24 mouse cellular contexts compared by ENCODE assay signal in genomic region chr11:81331977-81332376, GRCm38 (mm10).
DNase-seq lines count a peak whose midpoint lies in the region; ATAC-seq and TF ChIP-seq lines count a peak whose summit lies in the region.
"Had no signal": no experiment of that assay in that cellular context is flagged by ENCODE, and none has a peak within 500 bp of the region (broad histone marks: within the 10 kb centered on the region; RNA-seq: fewer than 3 reads in every experiment).

No protein-coding gene starts in this region.

- intact Hi-C loops in heart, postnatal 36 days (cut with DNase I), result no loop called here

- no peak overlapping the region for H3K4me2 ChIP-seq in liver, embryonic 11.5 days
- H3K4me2 ChIP-seq: embryonic facial prominence, embryonic 13.5 days; limb, embryonic 15.5 days; midbrain, embryonic 12.5 days; neural tube, embryonic 15.5 days had no signal

- TF ChIP-seq POLR2A in liver, adult 2 months (IDR thresholded peaks at IDR 0.05; ENCODE audit: extremely low read depth, insufficient read depth, low read length), result no peak
- TF ChIP-seq POLR2A in ES-Bruce4 (IDR thresholded peaks at IDR 0.05; ENCODE audit: insufficient read depth, low read length), result no peak

- H3K9me3 ChIP-seq in heart, embryonic 10.5 days, result no peaks in the 10 kb centered on the region
- H3K9me3 ChIP-seq in liver, embryonic 11.5 days (ENCODE audit: control insufficient read depth, low read length), result no peaks in the 10 kb centered on the region
- no peaks in the 10 kb centered on the region for H3K9me3 ChIP-seq in ES-Bruce4 (replicated peaks; ENCODE audit: control insufficient read depth, insufficient read depth, low read length, poor library complexity, severe bottlenecking)
- H3K9me3 ChIP-seq: embryonic facial prominence, embryonic 13.5 days; limb, embryonic 15.5 days; midbrain, embryonic 12.5 days; neural tube, embryonic 15.5 days had no signal

- no peak for TF ChIP-seq EP300 in ES-Bruce4 (IDR thresholded peaks at IDR 0.05; ENCODE audit: insufficient read depth, low read depth, low read length)

- H3K27me3 ChIP-seq in heart, embryonic 10.5 days (ENCODE audit: insufficient read depth, poor library complexity, severe bottlenecking), result peaks cover 14% of the 10 kb centered on the region; the same call in 1 of the 2 replicates
- H3K27me3 ChIP-seq in liver, adult 2 months (ENCODE audit: control insufficient read depth, insufficient read depth, low read length), result no peaks in the 10 kb centered on the region
- no peaks in the 10 kb centered on the region for H3K27me3 ChIP-seq in liver, embryonic 11.5 days (replicated peaks; ENCODE audit: control insufficient read depth, insufficient read depth, low read length)
- 0 out of 2 replicates have a peak, but pooled peaks cover 1% of the 10 kb centered on the region for H3K27me3 ChIP-seq in ES-Bruce4 (ENCODE audit: control insufficient read depth, insufficient read depth, low read length, poor library complexity, severe bottlenecking)
- H3K27me3 ChIP-seq: embryonic facial prominence, embryonic 13.5 days; limb, embryonic 15.5 days; neural tube, embryonic 15.5 days had no signal

- WGBS in heart, embryonic 10.5 days, result 63% methylated on average over 2 of the region's 2 CpGs
- WGBS in liver, adult 2 months, result 71% methylated on average over 2 of the region's 2 CpGs
- WGBS in liver, embryonic 11.5 days, result 74% methylated on average over 2 of the region's 2 CpGs

- H3K79me2 ChIP-seq in liver, adult 2 months (ENCODE audit: control insufficient read depth, insufficient read depth, low read length), result no peaks in the 10 kb centered on the region

- peak; percentile 26; the same call in 1 of the 2 replicates for TF ChIP-seq CTCF in liver, adult 2 months (IDR thresholded peaks at IDR 0.05; ENCODE audit: low read depth, low read length)
- TF ChIP-seq CTCF in ES-Bruce4 (IDR thresholded peaks at IDR 0.05; ENCODE audit: low read depth, low read length), result peak; percentile 55

- no peaks in the 10 kb centered on the region for H3K36me3 ChIP-seq in heart, embryonic 10.5 days
- H3K36me3 ChIP-seq in liver, adult 2 months (ENCODE audit: control insufficient read depth, insufficient read depth, low read length), result no peaks in the 10 kb centered on the region
- no peaks in the 10 kb centered on the region for H3K36me3 ChIP-seq in liver, embryonic 11.5 days (ENCODE audit: control insufficient read depth, insufficient read depth, low read length)
- no peaks in the 10 kb centered on the region for H3K36me3 ChIP-seq in ES-Bruce4 (ENCODE audit: control insufficient read depth, insufficient read depth, low read length, poor library complexity, severe bottlenecking)
- H3K36me3 ChIP-seq: embryonic facial prominence, embryonic 13.5 days; limb, embryonic 15.5 days; midbrain, embryonic 12.5 days; neural tube, embryonic 15.5 days had no signal

- H3K4me1 ChIP-seq in heart, embryonic 10.5 days, result no peaks in the 10 kb centered on the region
- no peaks in the 10 kb centered on the region for H3K4me1 ChIP-seq in liver, adult 2 months (ENCODE audit: control insufficient read depth, insufficient read depth, low read length)
- H3K4me1 ChIP-seq in liver, embryonic 11.5 days (replicated peaks; ENCODE audit: control insufficient read depth, insufficient read depth, low read length), result no peaks in the 10 kb centered on the region
- H3K4me1 ChIP-seq in ES-Bruce4 (ENCODE audit: control insufficient read depth, insufficient read depth, low read length), result peaks cover 2% of the 10 kb centered on the region
- H3K4me1 ChIP-seq: embryonic facial prominence, embryonic 13.5 days; limb, embryonic 15.5 days had no signal

- no peak overlapping the region for H3K4me3 ChIP-seq in heart, embryonic 10.5 days
- no peak overlapping the region for H3K4me3 ChIP-seq in liver, adult 2 months (ENCODE audit: insufficient read depth, low read depth, low read length)
- no peak overlapping the region for H3K4me3 ChIP-seq in liver, embryonic 11.5 days (ENCODE audit: low read depth, low read length)
- H3K4me3 ChIP-seq in ES-Bruce4 (ENCODE audit: low read depth, low read length), result no peak overlapping the region
- H3K4me3 ChIP-seq: embryonic facial prominence, embryonic 13.5 days; gastrocnemius, adult 2 months; limb, embryonic 15.5 days; midbrain, embryonic 12.5 days; neural tube, embryonic 15.5 days had no signal

- ATAC-seq in liver, embryonic 11.5 days (replicated peaks; ENCODE audit: low FRiP score), result no peak
- ATAC-seq: CD4-positive, CD25-positive, alpha-beta regulatory T cell, adult 4 months; forebrain, embryonic 14.5 days; lung, postnatal 0 days had no signal

- H3K9ac ChIP-seq in liver, adult 2 months (ENCODE audit: low read depth, low read length), result no peak overlapping the region
- no peak overlapping the region for H3K9ac ChIP-seq in liver, embryonic 11.5 days (ENCODE audit: low read depth, low read length)
- H3K9ac ChIP-seq in ES-Bruce4 (ENCODE audit: low read depth, poor library complexity, severe bottlenecking), result no peak overlapping the region
- H3K9ac ChIP-seq: embryonic facial prominence, embryonic 13.5 days; limb, embryonic 15.5 days; midbrain, embryonic 12.5 days; neural tube, embryonic 15.5 days had no signal

- peak; percentile 55 for DNase-seq in heart, adult 11 months
- no peak for DNase-seq in heart, embryonic 10.5 days (ENCODE audit: low spot score)
- no peak for DNase-seq in liver, adult 2 months (ENCODE audit: extremely low read depth, low read depth, low spot score)
- DNase-seq in liver, embryonic 11.5 days (ENCODE audit: low spot score), result no peak
- DNase-seq in ZHBTc4 (ENCODE audit: low read depth, low spot score), result peak; percentile 27
- no peak for DNase-seq in heart, postnatal 36 days
- no peak for DNase-seq in layer of hippocampus, adult 18-20 months (ENCODE audit: low spot score in 2 of 2)
- DNase-seq: adrenal gland, postnatal 10 days; cerebellum, adult 8-10 months; cerebellum, postnatal 36 days; embryo, embryonic 11 days; gastrocnemius, adult 2 months; kidney, adult 18-20 months; kidney, postnatal 14 days; left cerebral cortex, postnatal 4 days; thymus, postnatal 14 days had no signal

- H3K27ac ChIP-seq in heart, embryonic 10.5 days, result no peak overlapping the region
- no peak overlapping the region for H3K27ac ChIP-seq in liver, adult 2 months (replicated peaks; ENCODE audit: insufficient read depth, low read depth, low read length)
- no peak overlapping the region for H3K27ac ChIP-seq in liver, embryonic 11.5 days (ENCODE audit: low read depth, low read length)
- H3K27ac ChIP-seq in ES-Bruce4 (ENCODE audit: insufficient read depth, low read length), result no peak overlapping the region
- H3K27ac ChIP-seq: embryonic facial prominence, embryonic 13.5 days; gastrocnemius, adult 2 months; limb, embryonic 15.5 days; midbrain, embryonic 12.5 days; neural tube, embryonic 15.5 days had no signal

Comparison
In these comparisons a context has a peak if more than half of its experiments do, and no peak if none do; other contexts are left out.
1. DNase-seq: peak in heart, adult 11 months (single experiment) and ZHBTc4 (single experiment); none in heart, embryonic 10.5 days (single experiment), liver, adult 2 months (single experiment), liver, embryonic 11.5 days (single experiment), heart, postnatal 36 days (0 of 2) and layer of hippocampus, adult 18-20 months (0 of 2).